ENCODE assay signal across 15 mouse cellular contexts in the genomic region with DNA sequence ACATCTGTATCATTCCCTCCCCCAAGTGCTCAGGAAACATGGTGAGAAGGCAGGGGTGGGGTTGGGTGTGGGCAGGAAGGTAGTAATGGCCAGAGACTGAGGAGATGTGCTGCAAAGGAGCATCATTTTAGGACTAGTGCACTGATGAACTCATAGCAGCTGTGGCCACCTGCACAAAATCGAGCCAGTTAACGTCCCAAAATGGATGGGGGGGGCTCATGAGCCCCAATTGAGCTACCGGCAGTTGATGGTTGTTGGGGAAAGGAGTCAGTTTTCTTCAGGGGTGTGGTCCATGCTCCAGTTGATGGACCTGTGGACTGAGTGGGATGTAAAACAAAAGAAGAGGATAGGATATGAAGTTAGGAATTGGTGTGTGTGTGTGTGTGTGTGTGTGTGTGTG.
"Had no signal": no experiment of that assay in that cellular context is flagged by ENCODE, and none has a peak within 500 bp of the region (broad histone marks: within the 10 kb centered on the region; RNA-seq: fewer than 3 reads in every experiment).

No protein-coding gene starts in this region.

- H3K36me3 ChIP-seq: neural tube, embryonic 15.5 days; stomach, embryonic 15.5 days had no signal

- H3K27ac ChIP-seq: neural tube, embryonic 15.5 days; stomach, embryonic 15.5 days; stomach, postnatal 0 days had no signal

- H3K27me3 ChIP-seq: neural tube, embryonic 15.5 days; stomach, embryonic 15.5 days had no signal

- DNase-seq: retina, postnatal 1 day; right cerebral cortex, adult 18-20 months; right cerebral cortex, postnatal 14 days; right cerebral cortex, postnatal 25 days; right cerebral cortex, postnatal 4 days; spleen, adult 18-20 months; thymus, adult 18-20 months; thymus, adult 2 months; thymus, postnatal 14 days; thymus, postnatal 25 days; thymus, postnatal 36 days; thymus, postnatal 4 days had no signal

- H3K4me3 ChIP-seq: neural tube, embryonic 15.5 days; stomach, embryonic 15.5 days had no signal

- H3K4me1 ChIP-seq: neural tube, embryonic 15.5 days; stomach, embryonic 15.5 days had no signal

- H3K9me3 ChIP-seq: neural tube, embryonic 15.5 days; stomach, embryonic 15.5 days had no signal

- H3K4me2 ChIP-seq: neural tube, embryonic 15.5 days; stomach, embryonic 15.5 days had no signal

- H3K9ac ChIP-seq: neural tube, embryonic 15.5 days; stomach, embryonic 15.5 days had no signal
